Mouse (Mus musculus): ENCODE results near the gene Macc1.
A peak's percentile ranks its signal among the peaks of the same experiment; 100 is the strongest.

DNA sequence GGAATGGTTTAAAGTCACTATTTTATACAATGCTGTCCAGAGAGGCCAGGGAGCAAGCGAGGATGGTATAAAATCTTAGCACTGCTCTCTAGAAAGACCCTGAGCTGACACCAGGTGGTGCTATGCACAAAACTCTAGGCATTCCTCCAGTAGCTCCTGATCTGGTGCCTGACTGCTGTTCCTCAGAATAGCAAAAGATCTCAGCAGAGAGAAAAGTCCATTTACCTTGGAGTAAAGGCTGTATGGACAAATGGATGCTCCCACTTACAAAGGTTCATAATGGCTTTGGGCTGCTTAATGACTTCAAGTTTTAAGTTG lies 112.8 kb downstream of the Macc1 start:
- TF ChIP-seq CTCF (IDR thresholded peaks at IDR 0.05; ENCODE audit: low read depth) (peak; percentile 47), EP300 (IDR thresholded peaks at IDR 0.05; ENCODE audit: low read depth) (no peak)
